Mouse (Mus musculus): ENCODE data around the gene Iqgap2.

GRCm38 (mm10) chr13:95862201-95862600, 29.5 kb downstream of the Iqgap2 start:
- no peak for TF ChIP-seq CTCF (IDR thresholded peaks at IDR 0.05; ENCODE audit: insufficient read depth, low read length)
- no peak for TF ChIP-seq POLR2A (IDR thresholded peaks at IDR 0.05; ENCODE audit: borderline replicate concordance, extremely low read depth, low read depth, low read length)
